Mouse (Mus musculus): ENCODE measurements around the gene Saa2. TPM values are rescaled to one million over a fixed set of nuclear protein-coding genes. Genes with fewer than 3 reads are reported as not detected.

The Saa2 gene
- polyA plus RNA-seq, 1 experiment = 1.4 TPM

DNA sequence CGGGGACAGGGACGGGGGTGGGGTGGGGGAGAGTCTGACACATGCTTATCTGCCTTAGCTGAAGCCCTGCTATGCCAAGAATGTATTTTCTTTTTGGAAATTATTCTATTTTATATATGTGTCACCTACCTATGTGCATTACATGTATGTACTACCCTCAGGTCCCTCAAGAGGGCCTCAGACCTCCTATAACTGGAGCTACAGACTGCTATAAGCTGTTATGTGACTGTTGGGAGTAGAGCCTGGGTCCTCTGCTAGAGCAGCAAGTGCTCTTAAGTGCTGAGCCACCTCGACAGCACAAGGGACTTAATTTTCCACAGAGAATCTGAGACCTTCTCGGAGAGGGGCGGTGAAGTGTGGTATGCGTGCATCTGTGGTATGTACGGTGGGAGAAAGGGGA, 16.9 kb downstream of the Saa2 start:
- H3K27ac ChIP-seq (ENCODE audit: control insufficient read depth, insufficient read depth, low read length) = no peak overlapping the region
- H3K4me3 ChIP-seq (ENCODE audit: control insufficient read depth, insufficient read depth, low read length) = no peak overlapping the region
- H3K27me3 ChIP-seq (ENCODE audit: control insufficient read depth, insufficient read depth, low read length) = no peaks in the 10 kb centered on the region; the same call in 1 of the 2 replicates
- 96% methylated on average over 7 of the region's 7 CpGs for WGBS
- H3K4me1 ChIP-seq (replicated peaks; ENCODE audit: control insufficient read depth, insufficient read depth, low read length) = no peaks in the 10 kb centered on the region
- peaks cover 52% of the 10 kb centered on the region for H3K36me3 ChIP-seq (ENCODE audit: control insufficient read depth, insufficient read depth, low read length)
- no peak for DNase-seq
- TF ChIP-seq CTCF (IDR thresholded peaks at IDR 0.05; ENCODE audit: borderline replicate concordance, control insufficient read depth, extremely low read depth, insufficient read depth, low read length, poor library complexity) (no peak), POLR2A (IDR thresholded peaks at IDR 0.05; ENCODE audit: control insufficient read depth, extremely low read depth, insufficient read depth, low read length, poor library complexity) (no peak)

DNA sequence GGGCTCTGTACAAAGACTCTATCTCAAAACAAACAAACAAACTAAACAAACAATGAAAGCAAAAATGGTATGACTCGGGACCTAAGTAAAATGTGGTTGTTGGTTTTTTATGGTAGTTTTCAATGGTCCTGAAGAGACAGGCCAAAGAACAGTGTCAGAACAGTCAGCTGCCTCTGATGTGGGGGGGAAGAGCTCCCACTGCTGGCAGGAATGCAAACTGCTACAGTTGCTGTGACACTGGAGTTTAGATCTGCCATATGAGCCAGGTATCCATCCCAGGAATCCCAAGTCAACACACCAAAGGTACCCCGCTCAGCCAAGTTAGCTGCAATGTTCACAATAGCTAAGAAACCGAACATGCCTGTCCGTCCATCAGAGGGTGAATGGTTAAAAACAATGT, 19.1 kb downstream of the Saa2 start:
- 72% methylated on average over 4 of the region's 4 CpGs for WGBS
- DNase-seq = peak; percentile 26
- Histone ChIP-seq H3K36me3 (ENCODE audit: control insufficient read depth, insufficient read depth, low read length) (peaks cover 60% of the 10 kb centered on the region), H3K27ac (ENCODE audit: control insufficient read depth, insufficient read depth, low read length) (no peak overlapping the region), H3K4me1 (replicated peaks; ENCODE audit: control insufficient read depth, insufficient read depth, low read length) (no peaks in the 10 kb centered on the region), H3K27me3 (ENCODE audit: control insufficient read depth, insufficient read depth, low read length) (no peaks in the 10 kb centered on the region), H3K4me3 (ENCODE audit: control insufficient read depth, insufficient read depth, low read length) (no peak overlapping the region)
- peak; percentile 39; the same call in 1 of the 2 replicates for TF ChIP-seq CTCF (IDR thresholded peaks at IDR 0.05; ENCODE audit: borderline replicate concordance, control insufficient read depth, extremely low read depth, insufficient read depth, low read length, poor library complexity)
- no peak for TF ChIP-seq POLR2A (IDR thresholded peaks at IDR 0.05; ENCODE audit: control insufficient read depth, extremely low read depth, insufficient read depth, low read length, poor library complexity)

DNA sequence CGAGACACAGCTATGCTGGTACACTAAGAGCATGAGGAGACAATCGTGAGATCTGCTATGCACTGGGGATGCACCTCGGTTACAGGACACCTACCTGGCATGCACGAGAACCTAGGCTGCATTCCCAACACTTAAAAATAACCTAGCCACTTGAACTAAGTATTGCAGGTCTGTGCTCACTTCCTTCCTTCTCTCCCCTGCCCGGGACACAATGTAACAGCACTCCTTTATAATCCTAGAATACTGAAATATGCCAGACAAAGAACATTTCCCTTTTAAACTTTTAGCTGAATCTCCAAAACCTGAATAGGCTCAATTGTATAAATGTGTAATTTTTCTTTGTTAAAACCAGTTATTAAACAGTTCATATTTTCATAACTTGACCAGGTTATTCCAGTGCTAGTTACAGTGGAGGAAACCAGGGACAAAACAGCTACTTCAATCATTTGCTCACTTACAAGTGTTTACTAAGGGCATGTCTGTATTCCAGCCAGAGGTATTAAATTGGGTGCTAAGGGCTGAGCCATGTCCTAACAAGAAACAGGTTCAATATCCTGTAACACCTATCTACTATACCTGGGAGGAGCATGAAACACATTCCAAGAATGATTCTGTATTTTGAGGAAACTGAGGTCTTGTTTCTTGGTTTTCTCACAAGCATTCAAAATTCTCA, 37.7 kb downstream of the Saa2 start:
- no peak for DNase-seq
- TF ChIP-seq CTCF (IDR thresholded peaks at IDR 0.05; ENCODE audit: borderline replicate concordance, control insufficient read depth, extremely low read depth, insufficient read depth, low read length, poor library complexity) (no peak), POLR2A (IDR thresholded peaks at IDR 0.05; ENCODE audit: control insufficient read depth, extremely low read depth, insufficient read depth, low read length, poor library complexity) (no peak)
- Histone ChIP-seq H3K4me3 (ENCODE audit: control insufficient read depth, insufficient read depth, low read length) (no peak overlapping the region), H3K36me3 (ENCODE audit: control insufficient read depth, insufficient read depth, low read length) (peaks cover 44% of the 10 kb centered on the region), H3K27me3 (ENCODE audit: control insufficient read depth, insufficient read depth, low read length) (no peaks in the 10 kb centered on the region), H3K27ac (ENCODE audit: control insufficient read depth, insufficient read depth, low read length) (no peak overlapping the region), H3K4me1 (replicated peaks; ENCODE audit: control insufficient read depth, insufficient read depth, low read length) (no peaks in the 10 kb centered on the region)
- WGBS = 85% methylated on average over 5 of the region's 5 CpGs

DNA sequence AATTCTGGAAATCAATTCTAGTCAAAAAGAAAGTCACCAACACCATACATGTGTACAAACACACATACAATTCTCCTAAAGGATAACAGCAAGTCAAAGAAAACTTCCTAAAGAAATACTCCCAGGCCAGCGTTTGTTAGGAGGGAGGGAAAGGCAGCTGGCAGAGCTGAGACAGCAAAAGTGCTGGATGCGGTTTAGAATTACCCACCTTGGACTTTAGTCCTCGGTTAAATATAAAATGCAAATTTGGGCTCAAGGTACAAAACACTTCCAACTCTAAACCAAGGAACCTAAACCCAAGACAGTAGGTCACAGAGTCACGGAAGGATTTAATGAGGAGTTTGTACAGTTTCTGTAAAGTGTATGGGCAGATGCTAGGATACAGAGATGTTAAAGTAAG, 42.3 kb downstream of the Saa2 start:
- H3K27ac ChIP-seq (ENCODE audit: control insufficient read depth, insufficient read depth, low read length) = no peak overlapping the region
- no peak overlapping the region for H3K4me3 ChIP-seq (ENCODE audit: control insufficient read depth, insufficient read depth, low read length)
- no peak for TF ChIP-seq POLR2A (IDR thresholded peaks at IDR 0.05; ENCODE audit: control insufficient read depth, extremely low read depth, insufficient read depth, low read length, poor library complexity)
- TF ChIP-seq CTCF (IDR thresholded peaks at IDR 0.05; ENCODE audit: borderline replicate concordance, control insufficient read depth, extremely low read depth, insufficient read depth, low read length, poor library complexity) = no peak
- H3K36me3 ChIP-seq (ENCODE audit: control insufficient read depth, insufficient read depth, low read length) = peaks cover 12% of the 10 kb centered on the region
- WGBS = 91% methylated on average over 4 of the region's 4 CpGs
- H3K27me3 ChIP-seq (ENCODE audit: control insufficient read depth, insufficient read depth, low read length) = no peaks in the 10 kb centered on the region
- peaks cover 4% of the 10 kb centered on the region for H3K4me1 ChIP-seq (replicated peaks; ENCODE audit: control insufficient read depth, insufficient read depth, low read length)
- DNase-seq = no peak

DNA sequence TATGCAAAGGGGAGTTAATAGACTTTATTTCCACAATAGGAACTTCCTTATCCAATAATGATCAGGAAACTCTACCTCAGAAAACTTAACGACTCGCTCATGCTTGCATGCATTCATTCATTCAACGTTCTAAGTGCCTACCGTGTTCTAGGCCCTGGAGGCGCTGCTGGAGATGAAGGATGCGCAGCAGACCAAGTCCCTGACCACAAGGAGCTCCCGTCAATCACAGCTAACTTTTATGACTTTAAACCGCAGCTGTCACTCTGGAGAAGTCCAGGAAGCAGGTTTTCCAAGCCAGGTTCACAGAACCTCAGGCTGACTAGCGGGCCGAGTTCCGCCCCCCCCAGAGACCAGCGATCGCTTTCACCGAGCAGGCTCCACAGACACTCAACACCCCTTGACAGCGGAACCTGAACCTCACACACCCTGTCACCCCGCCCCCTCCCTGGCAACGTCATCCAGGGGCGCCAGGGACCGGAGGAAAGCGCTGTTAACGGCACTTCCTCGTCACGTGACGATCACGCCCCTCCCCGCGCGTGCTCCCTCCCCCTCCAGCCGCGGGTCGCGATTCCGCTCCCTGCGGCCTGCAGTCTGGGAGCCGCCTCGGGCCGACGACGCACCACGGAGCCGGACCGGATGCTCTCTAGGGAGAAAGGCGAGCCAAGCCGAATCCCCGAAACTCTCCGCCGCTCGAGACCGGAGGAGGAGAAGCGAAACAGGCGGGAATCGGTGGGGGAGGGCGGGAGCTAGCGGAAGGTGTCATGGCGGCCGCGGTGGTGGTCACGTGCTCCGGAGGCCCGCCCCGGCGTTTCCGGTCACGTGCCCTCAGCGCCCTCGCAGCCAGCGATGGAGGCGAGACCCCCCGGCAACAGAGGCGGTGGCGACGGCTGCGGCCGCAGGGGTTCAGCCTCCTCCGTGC, 44.0 kb downstream of the Saa2 start, which contains the start of the genes Hps5 and Gtf2h1:
Gene Hps5, minus strand, starts transcription at position 778 of the 919 bp plus-strand sequence.
Gene Gtf2h1, plus strand, starts transcription at position 817 of the 919 bp plus-strand sequence.
- Histone ChIP-seq H3K4me3 (ENCODE audit: control insufficient read depth, insufficient read depth, low read length) (peak within 1 kb of the TSS; percentile 59), H3K4me1 (replicated peaks; ENCODE audit: control insufficient read depth, insufficient read depth, low read length) (peaks cover 4% of the 10 kb centered on the region), H3K27me3 (ENCODE audit: control insufficient read depth, insufficient read depth, low read length) (no peaks in the 10 kb centered on the region), H3K36me3 (ENCODE audit: control insufficient read depth, insufficient read depth, low read length) (peaks cover 3% of the 10 kb centered on the region; the same call in 1 of the 2 replicates), H3K27ac (ENCODE audit: control insufficient read depth, insufficient read depth, low read length) (peak within 1 kb of the TSS; percentile 28; the same call in 1 of the 2 replicates)
- peak; percentile 39; the same call in 1 of the 2 replicates for TF ChIP-seq POLR2A (IDR thresholded peaks at IDR 0.05; ENCODE audit: control insufficient read depth, extremely low read depth, insufficient read depth, low read length, poor library complexity)
- TF ChIP-seq CTCF (IDR thresholded peaks at IDR 0.05; ENCODE audit: borderline replicate concordance, control insufficient read depth, extremely low read depth, insufficient read depth, low read length, poor library complexity) = no peak
- under 1% methylated on average over 73 of the region's 75 CpGs for WGBS
- DNase-seq = peak; percentile 99

DNA sequence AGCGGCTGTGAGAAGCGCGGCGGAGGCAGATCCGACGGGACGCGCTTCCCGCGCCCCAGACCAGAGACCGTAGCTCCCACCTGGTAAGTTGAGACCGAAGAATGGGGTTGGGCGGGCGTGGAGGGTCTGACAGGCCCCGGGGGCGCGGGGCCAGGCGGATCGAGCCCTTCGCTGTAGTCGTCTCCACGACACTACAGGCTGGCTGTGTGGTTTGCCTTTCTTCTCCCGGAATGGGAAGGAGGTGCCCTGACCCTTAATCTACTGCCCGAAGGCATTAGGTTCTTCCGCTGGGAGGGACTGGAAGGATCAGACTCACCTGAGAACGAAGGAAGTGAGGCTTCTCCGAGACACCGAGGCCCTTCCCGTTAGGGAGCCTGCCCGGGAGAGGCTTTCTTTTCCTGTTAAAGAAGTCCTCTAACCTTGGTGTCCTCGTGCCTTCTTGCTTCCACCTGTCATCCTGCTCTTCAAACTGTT, 44.7 kb downstream of the Saa2 start:
- Histone ChIP-seq H3K36me3 (ENCODE audit: control insufficient read depth, insufficient read depth, low read length) (peaks cover 5% of the 10 kb centered on the region; the same call in 1 of the 2 replicates), H3K4me3 (ENCODE audit: control insufficient read depth, insufficient read depth, low read length) (peak overlapping the region; percentile 59), H3K27ac (ENCODE audit: control insufficient read depth, insufficient read depth, low read length) (no peak overlapping the region), H3K27me3 (ENCODE audit: control insufficient read depth, insufficient read depth, low read length) (no peaks in the 10 kb centered on the region), H3K4me1 (replicated peaks; ENCODE audit: control insufficient read depth, insufficient read depth, low read length) (peaks cover 4% of the 10 kb centered on the region)
- DNase-seq = no peak
- TF ChIP-seq CTCF (IDR thresholded peaks at IDR 0.05; ENCODE audit: borderline replicate concordance, control insufficient read depth, extremely low read depth, insufficient read depth, low read length, poor library complexity) = no peak
- TF ChIP-seq POLR2A (IDR thresholded peaks at IDR 0.05; ENCODE audit: control insufficient read depth, extremely low read depth, insufficient read depth, low read length, poor library complexity) = no peak
- WGBS = under 1% methylated on average over 31 of the region's 31 CpGs
